Mouse (Mus musculus) CH12.LX (cell line): Measurements from ENCODE around the gene Traf4.

Source experiments
- CTCF ChIP-seq, 2 experiments: IDR thresholded peaks in 1 of 2; conservative IDR thresholded peaks in 1 of 2; 2 replicates each; pipeline ENCODE4 v1.5.1; 2011 to 2012; ENCODE audit warnings: low read depth in 2 of 2, low read length in 2 of 2, improper control_type of control experiment in 1 of 2, inconsistent platforms in 1 of 2, mild to moderate bottlenecking in 1 of 2, moderate library complexity in 1 of 2
- E2F4 ChIP-seq: IDR thresholded peaks from 2 replicates; pipeline ENCODE4 v1.6.1; 2011; ENCODE audit warnings: low read depth, low read length, improper control_type of control experiment; ENCODE audit not compliant: insufficient replicate concordance
- EP300 ChIP-seq: IDR thresholded peaks from 2 replicates; pipeline ENCODE4 v1.6.1; 2011; ENCODE audit warnings: low read length, improper control_type of control experiment
- GABPA ChIP-seq: IDR thresholded peaks from 2 replicates; pipeline ENCODE4 v1.6.1; 2012; ENCODE audit warnings: low read depth, low read length, improper control_type of control experiment, inconsistent platforms; ENCODE audit not compliant: insufficient replicate concordance
- JUND ChIP-seq: conservative IDR thresholded peaks from 2 replicates; pipeline ENCODE4 v1.6.1; 2011; ENCODE audit warnings: low read depth, low read length, improper control_type of control experiment
- MAFK ChIP-seq: IDR thresholded peaks from 2 replicates; pipeline ENCODE4 v1.6.1; 2011; ENCODE audit warnings: low read length, improper control_type of control experiment; ENCODE audit not compliant: insufficient replicate concordance
- MAX ChIP-seq: IDR thresholded peaks from 2 replicates; pipeline ENCODE4 v1.6.1; 2011; ENCODE audit warnings: low read length, improper control_type of control experiment
- POLR2A ChIP-seq: IDR thresholded peaks from 2 replicates; pipeline ENCODE4 v1.6.1; 2011; ENCODE audit warnings: low read depth, mild to moderate bottlenecking, improper control_type of control experiment, low read length
- RAD21 ChIP-seq: IDR thresholded peaks from 2 replicates; pipeline ENCODE4 v1.6.1; 2011; ENCODE audit warnings: low read depth, mild to moderate bottlenecking, low read length, improper control_type of control experiment, moderate library complexity
- RCOR1 ChIP-seq: conservative IDR thresholded peaks from 2 replicates; pipeline ENCODE4 v1.6.1; 2012; ENCODE audit warnings: low read depth, mild to moderate bottlenecking, inconsistent platforms, low read length, improper control_type of control experiment
- USF2 ChIP-seq: conservative IDR thresholded peaks from 2 replicates; pipeline ENCODE4 v1.6.1; 2011; ENCODE audit warnings: low read depth, low read length, improper control_type of control experiment
- ZMIZ1 ChIP-seq: IDR thresholded peaks from 2 replicates; pipeline ENCODE4 v1.6.1; 2012; ENCODE audit warnings: low read depth, mild to moderate bottlenecking, inconsistent platforms, low read length, improper control_type of control experiment

GRCm38 (mm10) chr11:78179438-78179999 is 14.1 kb upstream of the Traf4 start:
- TF ChIP-seq RCOR1 (no peak), RAD21 (no peak), JUND (0 out of 2 replicates have a peak, but pooled peaks have one; percentile 16), E2F4 (0 out of 2 replicates have a peak, but pooled peaks have one; percentile 19), CTCF (conservative IDR thresholded peaks at IDR 0.05 in 1 of 2, IDR thresholded peaks at IDR 0.05 in 1 of 2; ENCODE audit: low read depth in 2 of 2, low read length in 2 of 2) (no peak), POLR2A (peak; percentile 18; the same call in 1 of the 2 replicates), USF2 (no peak; the same call in none of the 2 replicates), EP300 (peak; percentile 38; the same call in 1 of the 2 replicates), ZMIZ1 (no peak; the same call in 1 of the 2 replicates), MAX (peak; percentile 46; the same call in 1 of the 2 replicates), MAFK (0 out of 2 replicates have a peak, but pooled peaks have one; percentile 9), GABPA (no peak)
